Mouse (Mus musculus) left cerebral cortex, adult 11 months (tissue): ENCODE measurements at regions not wholly inside any gene's neighbourhood (a gene's known extent, or its start where the extent isn't known, plus 50 kb on each side); places are given as distances from the start of the nearest gene placed in this dataset.

Experiments used
- DNase-seq: peaks from one replicate; pipeline ENCODE4 v3.0.0; 2022; ENCODE audit warnings: low spot score

- peak; percentile 37 for DNase-seq
Observed at GRCm38 (mm10) chr3:35102715-35103591, 452.7 kb downstream of the Sox2 start.

GRCm38 (mm10) chr3:35104884-35105283, 454.7 kb downstream of the Sox2 start:
- no peak for DNase-seq

DNA sequence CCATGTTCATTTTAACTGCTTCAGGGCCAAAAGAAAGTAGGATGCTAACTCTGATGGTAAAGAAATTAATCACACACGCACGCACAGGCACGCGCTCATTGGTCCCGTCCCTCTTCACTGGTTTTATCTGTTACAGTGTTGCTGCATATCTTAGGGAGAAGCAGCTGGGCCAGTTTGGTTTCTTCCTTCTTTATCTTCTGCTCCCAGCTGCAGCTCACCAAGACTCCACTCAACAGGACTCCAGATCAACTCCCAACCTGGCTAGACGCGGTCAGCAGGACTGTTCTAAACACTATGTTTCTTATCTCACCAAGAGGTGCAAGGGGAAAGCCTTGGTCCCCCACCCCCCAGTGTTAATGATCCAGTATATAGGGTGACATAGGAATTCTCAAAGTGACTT, 455.9 kb downstream of the Sox2 start:
- DNase-seq: no peak

DNA sequence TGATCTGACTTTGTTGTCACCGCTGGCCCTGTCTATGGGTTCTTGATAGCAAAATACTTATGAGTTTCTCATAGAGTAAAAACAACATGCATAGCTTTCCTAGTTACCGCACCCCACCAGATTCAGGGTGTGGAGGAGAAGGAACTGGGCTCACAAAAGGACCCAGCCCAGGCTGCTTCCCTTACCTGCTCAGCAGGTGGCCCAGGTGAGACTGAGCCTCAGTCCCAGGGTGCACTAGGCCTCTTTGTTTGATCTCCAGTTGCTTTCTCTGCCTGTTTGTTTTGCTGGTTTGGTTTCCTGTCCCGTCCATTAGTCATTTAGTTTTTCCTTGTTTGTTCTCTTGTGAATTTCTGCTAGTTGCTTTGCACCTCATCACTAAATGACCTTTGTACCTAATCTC, 483.3 kb downstream of the Sox2 start:
- DNase-seq: no peak

DNA sequence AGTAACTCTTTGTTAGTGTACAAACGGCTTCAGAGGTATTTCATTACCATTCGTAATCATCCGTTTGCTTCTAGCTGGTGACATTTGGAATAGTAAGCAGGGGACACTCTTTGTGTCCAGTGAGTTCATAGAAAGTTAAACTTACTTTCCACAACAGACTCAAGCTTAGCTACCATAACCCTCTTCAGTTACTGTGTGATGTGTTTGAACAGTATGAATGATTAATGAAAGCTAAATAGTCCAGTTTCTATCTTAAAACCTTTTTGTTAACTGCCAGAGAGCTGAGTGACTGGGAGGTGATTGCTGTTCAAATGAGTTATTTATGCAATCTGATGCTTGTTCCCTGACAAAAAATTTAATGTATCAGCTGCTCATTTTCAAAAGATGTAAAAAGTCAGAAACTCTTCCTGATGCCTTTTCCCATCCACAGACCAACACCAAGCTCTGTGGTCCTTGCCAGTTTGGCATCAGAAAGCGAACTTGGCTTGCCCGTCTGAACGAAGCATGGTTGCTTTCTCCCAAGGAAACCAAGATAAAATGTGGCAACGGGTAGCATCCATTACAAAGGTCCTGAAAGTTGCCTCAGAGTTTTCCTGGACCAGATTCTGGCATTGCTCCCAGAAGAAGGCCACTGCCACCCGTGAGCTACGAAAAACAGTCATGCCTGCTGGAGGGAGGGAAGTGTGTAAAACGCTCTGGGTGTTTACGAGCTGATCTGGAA, 491.5 kb downstream of the Sox2 start:
- no peak for DNase-seq

DNA sequence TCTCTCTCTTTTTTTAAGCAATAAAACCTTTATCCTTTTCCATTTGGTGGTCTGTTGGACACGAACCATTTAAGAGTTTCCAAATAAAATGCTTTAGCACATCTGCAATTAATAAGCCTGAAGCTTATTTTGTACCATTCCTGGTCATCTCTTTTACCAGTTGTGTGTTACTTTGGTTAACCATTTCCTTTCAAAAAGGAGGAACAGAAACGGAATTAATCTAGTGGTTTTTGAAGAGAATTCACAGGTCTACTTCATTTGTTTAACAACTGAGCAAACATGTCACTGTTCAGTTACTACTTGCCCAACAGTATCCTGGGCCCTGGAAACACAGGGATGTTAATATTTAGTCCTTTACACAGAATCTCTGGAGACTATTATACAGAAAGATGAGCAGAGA, 492.5 kb downstream of the Sox2 start:
- DNase-seq: no peak

GRCm38 (mm10) chr3:35145569-35145968, 495.4 kb downstream of the Sox2 start:
- no peak for DNase-seq

- DNase-seq: no peak
Observed at GRCm38 (mm10) chr3:35146681-35147080, 496.5 kb downstream of the Sox2 start.

- DNase-seq: peak; percentile 24
Observed at GRCm38 (mm10) chr3:35149251-35149691, 499.1 kb downstream of the Sox2 start.

- no peak for DNase-seq
Observed at GRCm38 (mm10) chr3:35152191-35152590, 502.0 kb downstream of the Sox2 start.

- DNase-seq: no peak
Observed at GRCm38 (mm10) chr3:35154266-35154665, 504.1 kb downstream of the Sox2 start.

GRCm38 (mm10) chr3:35168676-35169075, 518.5 kb downstream of the Sox2 start:
- no peak for DNase-seq

GRCm38 (mm10) chr3:35178759-35179440, 528.7 kb downstream of the Sox2 start:
- DNase-seq: no peak

DNA sequence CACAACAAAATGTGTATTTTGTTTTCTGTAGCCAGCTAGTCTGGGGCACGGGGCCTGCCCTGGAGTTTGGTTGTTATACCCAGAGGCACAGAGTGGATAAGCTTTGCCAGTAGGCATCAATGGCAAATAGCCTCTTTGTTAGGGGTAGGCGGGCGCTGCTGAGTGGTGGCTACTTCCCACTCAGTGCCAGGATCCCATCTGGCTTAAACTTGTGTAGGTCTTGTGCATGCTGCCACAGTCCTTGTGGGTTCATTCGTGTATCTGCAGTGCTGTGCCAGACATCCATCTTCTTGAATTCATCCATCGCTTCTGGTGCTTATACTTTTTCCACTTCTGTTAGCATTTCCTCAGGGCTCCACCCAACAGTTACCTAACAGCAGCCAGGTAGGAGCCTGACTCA, 545.4 kb upstream of the Atp11b start:
- no peak for DNase-seq

DNA sequence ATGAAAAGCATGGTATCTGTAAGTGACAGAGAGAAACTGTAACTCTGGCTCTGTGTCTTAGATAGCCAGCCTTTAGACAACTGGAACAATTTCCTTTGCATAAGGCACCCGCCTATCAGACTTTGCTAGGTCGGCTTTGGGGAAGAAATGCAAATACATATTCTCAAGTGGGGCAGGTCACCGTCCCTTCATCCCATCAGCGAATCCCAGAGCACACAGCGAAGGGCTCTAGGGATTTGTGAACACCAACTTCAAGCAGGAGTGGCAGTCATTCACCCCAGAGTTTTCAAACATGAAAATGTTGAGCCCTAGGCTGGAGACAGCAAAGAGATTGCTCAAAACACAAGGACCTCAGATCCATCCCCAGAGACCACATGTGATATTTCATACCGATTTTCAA, 534.5 kb upstream of the Atp11b start:
- no peak for DNase-seq

DNA sequence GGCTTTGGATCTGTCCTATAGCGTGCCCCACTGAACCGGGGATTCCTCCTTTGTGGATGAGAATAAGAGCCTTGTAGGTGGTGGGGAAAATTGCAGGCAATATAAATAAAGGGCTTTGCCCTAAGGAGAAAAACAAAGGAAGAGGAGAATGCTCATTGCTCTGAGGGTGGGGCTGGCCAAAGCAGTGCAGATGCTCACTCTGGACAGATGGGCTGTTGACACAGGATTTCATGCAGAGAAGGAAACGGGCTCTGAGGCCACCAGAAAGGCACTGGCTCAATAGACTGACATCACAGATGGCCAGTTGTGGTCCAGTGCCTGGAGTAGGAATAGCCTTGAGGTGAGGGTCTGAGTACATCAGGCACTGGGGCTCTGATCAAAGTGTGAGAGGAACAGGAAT, 532.7 kb upstream of the Atp11b start:
- no peak for DNase-seq

DNA sequence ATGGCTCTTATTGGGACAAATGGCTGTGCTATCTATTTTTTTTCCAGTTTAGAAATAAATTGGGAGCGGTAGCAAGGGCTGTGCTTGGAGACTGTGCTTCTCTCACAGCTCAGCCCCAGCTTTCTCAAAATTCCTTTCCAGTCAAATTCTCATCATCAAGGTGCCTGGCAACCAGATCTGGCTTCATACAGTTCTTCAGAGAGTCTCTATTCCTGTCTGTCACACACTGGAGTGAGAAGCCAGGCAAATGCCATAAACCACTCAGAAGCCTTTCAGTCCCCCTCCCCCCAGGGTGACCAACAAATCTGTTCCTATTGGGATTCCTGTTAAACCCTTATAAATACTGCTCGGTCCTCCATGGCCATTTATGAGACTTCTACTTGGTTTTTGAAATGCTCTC, 531.7 kb upstream of the Atp11b start:
- no peak for DNase-seq

GRCm38 (mm10) chr3:35225051-35225701, 528.7 kb upstream of the Atp11b start:
- DNase-seq: peak; percentile 14

GRCm38 (mm10) chr3:35225774-35226365, 528.0 kb upstream of the Atp11b start:
- DNase-seq: no peak

GRCm38 (mm10) chr3:35231158-35231928, 522.6 kb upstream of the Atp11b start:
- no peak for DNase-seq

DNA sequence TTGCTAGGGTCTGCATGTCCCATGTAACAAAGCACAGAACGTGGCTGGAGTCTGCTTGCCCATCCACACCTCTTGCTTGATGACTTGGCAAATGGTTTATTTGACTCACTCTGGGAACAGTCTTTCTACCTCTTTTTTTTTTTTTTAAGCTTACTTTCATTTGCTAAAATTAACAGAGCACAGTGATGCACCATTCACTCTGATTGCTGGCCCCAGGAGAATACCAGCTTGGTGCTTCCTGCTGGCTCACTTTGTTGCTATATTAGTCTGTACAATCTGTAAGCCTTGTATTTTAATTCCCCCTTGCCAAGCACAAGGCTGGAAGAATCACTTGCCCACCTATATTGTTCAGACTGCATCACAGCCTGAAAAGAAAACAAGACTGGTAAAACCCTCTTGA, 521.4 kb upstream of the Atp11b start:
- DNase-seq: no peak
